Mouse (Mus musculus): ENCODE measurements around the gene Pard3. TPM values are rescaled to one million over a fixed set of nuclear protein-coding genes. Genes with fewer than 3 reads are reported as not detected.

Pard3 gene
- total and polyA plus RNA-seq, 2 experiments from 2014 or later = 11.9 to 29.7 TPM

DNA sequence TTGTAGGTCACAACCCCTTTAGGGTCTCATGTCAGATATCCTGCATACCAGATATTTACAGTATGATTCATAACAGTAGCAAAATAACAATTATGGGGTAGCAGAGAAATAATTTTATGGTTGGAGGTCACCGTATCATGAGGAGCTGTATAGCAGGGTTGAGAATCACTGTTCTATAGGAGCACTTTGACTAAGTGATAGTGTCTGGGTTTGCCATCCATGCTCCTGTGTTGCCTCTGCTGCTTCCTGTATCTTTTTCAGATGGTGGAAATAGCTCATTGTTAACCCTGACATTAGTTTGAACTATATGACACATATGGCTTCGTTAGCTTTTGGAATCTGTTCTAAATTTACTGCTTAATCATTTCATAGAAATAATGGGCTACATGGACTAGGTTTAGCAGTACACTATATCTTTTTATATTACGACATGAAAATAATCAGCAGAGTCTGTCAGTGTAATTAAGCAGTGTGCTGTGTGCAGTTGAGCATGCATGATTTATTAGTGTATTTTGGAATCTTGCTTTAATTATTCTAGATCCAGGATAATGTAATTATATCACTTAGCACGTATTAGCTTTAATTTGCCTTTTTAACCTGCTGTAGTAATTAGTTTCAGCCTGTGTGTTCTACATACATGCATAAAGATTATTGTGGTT is 347.6 kb downstream of the Pard3 start:
- Histone ChIP-seq H3K9ac (replicated peaks; ENCODE audit: low read length, poor library complexity, severe bottlenecking) (no peak overlapping the region), H3K27ac (ENCODE audit: low read depth, low read length) (no peak overlapping the region), H3K27me3 (ENCODE audit: insufficient read depth, low read length) (no peaks in the 10 kb centered on the region), H3K4me2 (ENCODE audit: low read depth, low read length, poor library complexity, severe bottlenecking) (no peak overlapping the region), H3K4me3 (ENCODE audit: low read depth, low read length) (no peak overlapping the region), H3K9me3 (ENCODE audit: low read length) (no peaks in the 10 kb centered on the region), H3K36me3 (ENCODE audit: insufficient read depth, low read length) (no peaks in the 10 kb centered on the region), H3K4me1 (ENCODE audit: insufficient read depth, low read length) (no peaks in the 10 kb centered on the region)
- no peak for TF ChIP-seq CTCF (IDR thresholded peaks at IDR 0.05)
- 74% methylated on average over 4 of the region's 4 CpGs for WGBS
- DNase-seq (ENCODE audit: low spot score) (no peak), ATAC-seq (ENCODE audit: low FRiP score) (no peak)

DNA sequence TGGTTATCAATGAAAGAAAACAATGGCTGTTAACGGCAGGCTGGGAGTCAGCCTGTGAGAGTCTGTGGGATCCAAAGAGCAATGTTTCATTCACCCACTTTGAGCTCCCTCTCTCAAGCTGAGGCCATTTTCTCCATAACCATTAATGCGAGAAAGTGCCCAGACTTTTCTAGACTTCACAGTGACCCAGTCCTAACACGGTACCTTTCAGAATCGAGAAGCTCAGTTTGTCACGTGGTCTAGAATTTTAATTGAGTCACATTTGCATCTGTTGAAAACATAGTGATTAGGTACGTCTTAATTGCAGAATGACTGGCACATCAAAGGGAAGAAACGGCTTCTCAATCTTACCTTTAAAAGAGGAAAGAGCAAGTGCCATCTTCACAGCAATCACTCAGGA is 359.3 kb downstream of the Pard3 start:
- no peak for ATAC-seq (ENCODE audit: low FRiP score)
- H3K36me3 ChIP-seq (ENCODE audit: insufficient read depth, low read length) = no peaks in the 10 kb centered on the region
- 0 out of 2 replicates have a peak overlapping the region, but pooled peaks have one; percentile 29 for H3K9ac ChIP-seq (replicated peaks; ENCODE audit: low read length, poor library complexity, severe bottlenecking)
- H3K4me2 ChIP-seq (ENCODE audit: low read depth, low read length, poor library complexity, severe bottlenecking) = no peak overlapping the region
- TF ChIP-seq CTCF (IDR thresholded peaks at IDR 0.05) = no peak
- H3K9me3 ChIP-seq (ENCODE audit: low read length) = no peaks in the 10 kb centered on the region
- no peak overlapping the region for H3K4me3 ChIP-seq (ENCODE audit: low read depth, low read length)
- 32% methylated on average over 7 of the region's 7 CpGs for WGBS
- no peaks in the 10 kb centered on the region for H3K27me3 ChIP-seq (ENCODE audit: insufficient read depth, low read length)
- no peaks in the 10 kb centered on the region for H3K4me1 ChIP-seq (ENCODE audit: insufficient read depth, low read length)
- no peak overlapping the region for H3K27ac ChIP-seq (ENCODE audit: low read depth, low read length)
- no peak for DNase-seq (ENCODE audit: low spot score)

DNA sequence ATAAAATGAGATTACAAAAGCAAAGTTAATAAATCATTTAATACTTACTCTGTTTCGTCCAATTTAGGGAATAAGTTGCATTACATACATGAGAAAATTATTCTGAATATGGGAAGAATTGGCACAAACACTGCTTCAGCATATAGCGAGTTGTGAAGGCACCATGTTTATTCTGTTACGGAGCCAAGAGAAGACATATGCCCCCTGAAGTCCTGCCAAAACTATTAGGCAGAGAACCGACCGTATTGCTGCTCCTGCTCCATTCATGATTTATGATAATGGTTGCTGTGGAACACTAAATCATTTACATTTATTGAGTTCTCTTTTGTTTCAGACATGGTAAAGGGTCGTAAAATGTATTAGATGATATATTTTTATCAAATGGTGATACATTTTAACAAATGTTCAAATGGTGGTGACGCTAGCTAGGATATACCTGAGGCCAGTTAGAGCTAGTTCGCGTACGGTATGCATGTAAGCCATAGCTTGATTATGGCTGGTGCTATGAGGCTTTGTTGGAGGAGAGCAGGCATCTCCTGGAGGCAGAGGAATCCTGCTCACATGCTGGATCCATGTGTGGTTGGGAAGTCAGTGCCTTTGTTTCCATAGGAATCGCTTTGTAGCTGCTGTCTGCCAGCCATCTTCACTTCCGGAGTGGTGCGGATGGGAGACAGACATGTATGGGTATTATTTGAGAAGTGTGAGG is 360.7 kb downstream of the Pard3 start:
- ATAC-seq (ENCODE audit: low FRiP score) (no peak), DNase-seq (ENCODE audit: low spot score) (peak; percentile 51)
- WGBS = 85% methylated on average over 13 of the region's 13 CpGs
- no peaks in the 10 kb centered on the region for H3K36me3 ChIP-seq (ENCODE audit: insufficient read depth, low read length)
- no peaks in the 10 kb centered on the region for H3K9me3 ChIP-seq (ENCODE audit: low read length)
- H3K27ac ChIP-seq (ENCODE audit: low read depth, low read length) = no peak overlapping the region
- no peak overlapping the region for H3K9ac ChIP-seq (replicated peaks; ENCODE audit: low read length, poor library complexity, severe bottlenecking)
- no peak overlapping the region for H3K4me3 ChIP-seq (ENCODE audit: low read depth, low read length)
- H3K27me3 ChIP-seq (ENCODE audit: insufficient read depth, low read length) = no peaks in the 10 kb centered on the region
- H3K4me1 ChIP-seq (ENCODE audit: insufficient read depth, low read length) = no peaks in the 10 kb centered on the region
- no peak overlapping the region for H3K4me2 ChIP-seq (ENCODE audit: low read depth, low read length, poor library complexity, severe bottlenecking)
- TF ChIP-seq CTCF (IDR thresholded peaks at IDR 0.05) = no peak

DNA sequence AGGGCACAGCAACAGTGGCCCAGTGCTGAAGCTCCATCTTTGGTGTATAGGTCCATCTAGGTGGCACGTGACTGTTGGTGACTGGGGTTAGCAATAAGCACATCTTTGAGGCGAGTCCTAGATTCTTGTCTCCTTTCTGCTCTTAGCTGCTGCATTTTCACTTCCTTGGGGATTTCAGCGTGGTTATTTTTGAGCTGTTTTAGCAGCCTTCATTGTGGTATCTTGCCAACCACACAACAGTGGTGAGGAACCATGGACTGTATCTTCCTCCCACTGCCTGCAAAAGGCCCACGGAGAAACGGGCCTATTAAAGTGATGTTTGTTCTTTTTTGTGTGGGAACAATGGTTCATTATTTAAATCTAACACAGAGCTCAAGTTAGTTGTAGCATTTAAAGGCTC is 363.2 kb downstream of the Pard3 start:
- Histone ChIP-seq H3K4me1 (ENCODE audit: insufficient read depth, low read length) (no peaks in the 10 kb centered on the region), H3K9me3 (ENCODE audit: low read length) (no peaks in the 10 kb centered on the region), H3K4me2 (ENCODE audit: low read depth, low read length, poor library complexity, severe bottlenecking) (no peak overlapping the region), H3K36me3 (ENCODE audit: insufficient read depth, low read length) (no peaks in the 10 kb centered on the region), H3K27ac (ENCODE audit: low read depth, low read length) (no peak overlapping the region), H3K9ac (replicated peaks; ENCODE audit: low read length, poor library complexity, severe bottlenecking) (no peak overlapping the region), H3K4me3 (ENCODE audit: low read depth, low read length) (no peak overlapping the region), H3K27me3 (ENCODE audit: insufficient read depth, low read length) (no peaks in the 10 kb centered on the region)
- DNase-seq (ENCODE audit: low spot score) (no peak), ATAC-seq (ENCODE audit: low FRiP score) (no peak)
- TF ChIP-seq CTCF (IDR thresholded peaks at IDR 0.05) = no peak
- 79% methylated on average over 5 of the region's 5 CpGs for WGBS

DNA sequence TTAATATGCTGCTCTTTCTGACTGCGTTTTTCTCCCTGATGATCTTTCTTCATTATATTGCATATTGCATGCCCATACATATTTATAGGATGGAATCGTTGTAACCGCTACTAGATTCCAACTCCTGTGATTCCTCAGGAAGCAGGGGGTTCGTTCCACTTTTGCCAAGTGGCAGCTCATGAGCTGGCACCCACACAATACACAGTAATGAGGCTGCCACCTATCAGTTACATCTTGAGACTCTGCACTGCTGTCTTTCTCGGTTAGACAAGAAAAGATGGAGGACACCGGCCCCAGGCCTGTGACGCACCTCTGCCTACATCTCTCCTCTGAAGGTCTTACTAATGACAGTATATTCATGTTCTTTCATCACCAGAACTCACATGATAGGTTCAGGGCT is 364.3 kb downstream of the Pard3 start:
- H3K36me3 ChIP-seq (ENCODE audit: insufficient read depth, low read length) = no peaks in the 10 kb centered on the region
- no peak for ATAC-seq (ENCODE audit: low FRiP score)
- no peaks in the 10 kb centered on the region for H3K4me1 ChIP-seq (ENCODE audit: insufficient read depth, low read length)
- no peak overlapping the region for H3K4me2 ChIP-seq (ENCODE audit: low read depth, low read length, poor library complexity, severe bottlenecking)
- H3K27ac ChIP-seq (ENCODE audit: low read depth, low read length) = no peak overlapping the region
- WGBS = 55% methylated on average over 7 of the region's 7 CpGs
- H3K4me3 ChIP-seq (ENCODE audit: low read depth, low read length) = no peak overlapping the region
- H3K9me3 ChIP-seq (ENCODE audit: low read length) = no peaks in the 10 kb centered on the region
- no peak for DNase-seq (ENCODE audit: low spot score)
- no peak overlapping the region for H3K9ac ChIP-seq (replicated peaks; ENCODE audit: low read length, poor library complexity, severe bottlenecking)
- no peaks in the 10 kb centered on the region for H3K27me3 ChIP-seq (ENCODE audit: insufficient read depth, low read length)
- TF ChIP-seq CTCF (IDR thresholded peaks at IDR 0.05) = no peak

DNA sequence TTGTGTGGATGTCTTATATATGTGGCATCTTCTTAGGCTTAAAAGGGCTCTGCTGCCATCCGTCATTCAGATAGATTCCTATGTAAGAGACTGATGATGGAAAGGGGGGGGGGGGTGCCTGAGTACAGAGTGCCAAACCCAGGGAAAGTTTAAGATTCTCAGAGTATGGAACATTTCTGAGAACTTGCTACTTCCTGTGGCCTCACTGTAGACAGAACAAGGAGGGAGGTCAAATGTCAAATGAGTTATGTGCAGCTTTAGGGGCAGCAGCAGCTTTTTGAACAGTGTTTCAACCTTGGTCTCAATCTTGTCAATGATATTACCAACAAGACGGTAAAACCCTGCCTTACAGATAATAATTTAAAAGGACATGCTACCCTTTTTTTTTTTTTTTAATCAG is 367.5 kb downstream of the Pard3 start:
- Histone ChIP-seq H3K27me3 (ENCODE audit: insufficient read depth, low read length) (no peaks in the 10 kb centered on the region), H3K4me1 (ENCODE audit: insufficient read depth, low read length) (no peaks in the 10 kb centered on the region), H3K9ac (replicated peaks; ENCODE audit: low read length, poor library complexity, severe bottlenecking) (no peak overlapping the region), H3K9me3 (ENCODE audit: low read length) (no peaks in the 10 kb centered on the region), H3K27ac (ENCODE audit: low read depth, low read length) (no peak overlapping the region), H3K36me3 (ENCODE audit: insufficient read depth, low read length) (no peaks in the 10 kb centered on the region), H3K4me3 (ENCODE audit: low read depth, low read length) (no peak overlapping the region), H3K4me2 (ENCODE audit: low read depth, low read length, poor library complexity, severe bottlenecking) (no peak overlapping the region)
- WGBS = 90% methylated on average over 2 of the region's 2 CpGs
- DNase-seq (ENCODE audit: low spot score) (no peak), ATAC-seq (ENCODE audit: low FRiP score) (no peak)
- no peak for TF ChIP-seq CTCF (IDR thresholded peaks at IDR 0.05)

Measured in midbrain, postnatal 0 days (tissue).